Mouse (Mus musculus) gastrocnemius, postnatal 36 days (tissue): Measurements from ENCODE around the gene Cyp2d11. TPM values are rescaled to one million over a fixed set of nuclear protein-coding genes. Genes with fewer than 3 reads are reported as not detected.

Experiments
- DNase-seq, 2 experiments: peaks; one replicate each; pipeline ENCODE4 v3.0.0; 2022
- intact Hi-C: fragments of 180-260 bp; cut with DNase I; formaldehyde crosslinking; loops from one replicate; pipeline ENCODE4 v1.15.1; 2025
- total RNA-seq, 2 experiments: library from RNA; stranded (reverse); gene quantifications; 2 replicates each; pipeline ENCODE4 v1.2.3; 2021

The Cyp2d11 gene
- total RNA-seq, 2 experiments from 2014 or later = not detected

DNA sequence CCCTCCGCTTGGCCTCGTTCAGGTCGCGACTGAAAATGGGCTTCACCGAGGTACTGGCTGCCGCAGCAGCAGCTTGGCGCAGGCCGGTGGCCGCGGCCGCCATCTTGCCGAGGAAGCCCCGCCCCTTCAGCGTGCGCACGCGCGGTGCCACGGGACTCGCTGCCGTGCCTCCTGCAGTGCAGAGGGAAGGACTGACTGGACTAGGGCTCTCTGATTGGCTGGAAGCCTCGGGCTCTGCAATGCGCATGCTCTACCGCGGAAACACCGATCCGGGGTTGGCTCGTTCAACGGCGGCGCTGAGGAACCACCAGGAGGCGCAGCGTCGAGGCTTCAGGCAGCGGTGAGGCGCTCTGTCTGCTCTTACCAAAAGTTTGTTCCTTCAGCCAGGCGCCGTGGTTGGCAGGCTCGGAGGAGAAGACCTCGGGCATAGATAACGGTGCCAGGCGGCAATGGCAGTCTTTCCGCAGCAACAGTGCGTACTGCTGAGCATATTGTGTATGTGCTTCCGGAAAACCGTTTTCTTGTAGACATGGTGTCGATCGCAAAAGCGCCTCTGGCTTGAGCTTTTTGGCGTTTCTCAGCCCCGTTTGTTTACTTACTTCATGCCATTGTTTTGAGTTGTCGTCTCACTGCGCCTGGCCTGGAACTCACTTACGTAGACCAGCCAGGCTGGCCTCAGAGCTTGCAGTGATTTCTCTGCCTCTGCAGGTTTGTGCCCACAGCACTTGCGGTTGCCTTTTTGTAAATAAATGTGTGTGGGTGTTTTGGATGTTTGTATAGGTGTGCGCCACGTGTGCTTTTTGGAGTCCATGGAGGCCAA, 39.5 kb downstream of the Cyp2d11 start, which contains the start of gene Ndufa6:
Gene Ndufa6 (minus strand): TSS at position 197 of the 820 bp plus-strand sequence.
- peak; percentile 91 to 98 for DNase-seq
- intact Hi-C loops = loop anchor here (2.0 kb wide), 1 partner anchor 62 kb away; no protein-coding TSS in a partner anchor

DNA sequence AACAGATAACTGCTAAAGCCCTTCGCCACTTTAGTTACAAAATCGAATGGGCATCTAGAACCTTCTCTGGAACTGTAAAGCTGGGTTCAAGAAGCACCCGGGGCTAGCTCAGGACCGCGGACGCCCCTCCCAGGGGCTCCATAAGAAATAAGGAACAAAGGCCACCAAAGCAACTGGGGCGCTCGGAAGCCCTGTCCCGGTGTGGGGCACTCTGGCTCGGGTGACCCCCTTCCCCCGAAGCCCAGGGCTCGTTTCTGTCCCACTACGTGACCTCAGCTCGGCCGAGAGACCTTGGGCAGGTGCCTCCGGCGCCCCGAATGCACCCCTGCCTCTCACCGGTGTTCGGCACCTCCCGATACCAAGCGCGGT, 40.1 kb downstream of the Cyp2d11 start:
- intact Hi-C loops = loop anchor here (2.0 kb wide), 1 partner anchor 63 kb away; no protein-coding TSS in a partner anchor
- no peak for DNase-seq

DNA sequence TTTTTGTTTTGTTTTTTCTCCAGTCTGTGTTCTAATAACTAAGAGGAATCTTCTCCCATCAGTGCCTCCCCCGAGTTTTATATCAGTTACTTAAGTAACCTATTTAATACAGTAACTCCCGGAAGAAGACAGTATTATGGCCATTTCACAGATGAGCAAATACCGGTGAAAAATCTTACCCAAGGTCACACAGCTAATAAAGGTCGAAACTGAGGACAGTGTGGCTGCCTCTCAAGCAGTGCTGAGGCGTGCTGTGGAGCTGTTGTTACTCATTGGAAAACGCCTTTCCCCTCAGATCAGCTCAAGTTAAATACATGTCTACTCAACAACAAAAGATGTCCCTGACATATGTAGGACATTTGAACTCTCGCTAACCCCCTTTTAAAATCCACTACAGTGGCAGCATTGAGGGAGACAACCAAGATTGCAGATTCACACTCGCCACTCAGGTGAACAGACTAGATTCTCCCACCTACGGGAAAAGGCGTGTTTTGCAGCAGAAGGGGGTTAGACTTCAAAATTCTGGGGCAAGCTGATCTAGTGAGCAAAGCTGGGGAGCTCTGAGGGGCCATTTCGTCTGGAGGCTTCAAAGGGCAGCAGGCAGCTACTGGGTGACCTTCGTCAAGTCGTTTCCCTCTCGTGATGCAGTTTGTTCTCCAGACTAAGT, 40.6 kb downstream of the Cyp2d11 start:
- intact Hi-C loops = no loop called here
- no peak for DNase-seq

DNA sequence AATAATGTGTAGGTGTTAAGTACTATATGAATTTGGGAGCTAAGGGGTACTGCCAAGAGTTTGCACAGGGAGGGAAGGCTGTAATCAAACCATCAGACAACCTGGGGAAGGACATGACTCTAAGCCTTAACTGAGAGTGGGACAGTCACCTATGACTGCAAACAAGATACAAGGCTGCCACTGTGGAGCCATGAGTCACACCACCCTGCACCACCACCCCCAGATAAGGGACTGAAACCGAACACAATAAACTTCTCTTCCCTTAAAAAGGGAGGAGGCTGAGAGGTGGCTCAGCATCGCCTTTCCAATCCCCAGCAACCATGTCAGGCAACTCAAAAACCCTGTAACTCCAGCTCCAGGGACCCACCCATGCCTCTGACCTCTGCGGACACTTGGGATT, 42.3 kb downstream of the Cyp2d11 start:
- intact Hi-C loops = no loop called here
- DNase-seq = no peak

GRCm38 (mm10) chr15:82350349-82350748, 43.5 kb downstream of the Cyp2d11 start:
- intact Hi-C loops = no loop called here
- DNase-seq = no peak

DNA sequence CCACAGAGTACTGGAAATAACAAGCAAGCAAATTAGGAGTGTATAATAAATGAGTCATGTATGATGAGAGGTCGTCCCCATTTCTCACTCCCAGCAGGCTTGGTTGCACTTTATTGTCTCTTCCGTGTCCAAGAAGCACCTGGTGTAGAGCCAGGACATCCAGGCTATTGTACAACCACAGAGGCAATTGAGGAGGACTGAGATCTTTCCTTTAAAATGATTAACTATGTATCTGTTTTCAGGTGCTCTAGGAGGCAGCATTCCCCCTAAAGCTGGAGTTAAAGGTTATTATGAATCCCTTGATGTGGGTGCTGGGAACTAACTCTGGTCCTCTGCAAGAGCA, 44.9 kb downstream of the Cyp2d11 start:
- no peak for DNase-seq
- intact Hi-C loops = loop anchor here (10.0 kb wide), 1 partner anchor 184 kb away; no protein-coding TSS in a partner anchor

GRCm38 (mm10) chr15:82348258-82348998, 45.4 kb downstream of the Cyp2d11 start:
- intact Hi-C loops = loop anchor here (10.0 kb wide), 1 partner anchor 184 kb away; no protein-coding TSS in a partner anchor
- DNase-seq = no peak

- intact Hi-C loops = loop anchor here (10.0 kb wide), 1 partner anchor 183 kb away; no protein-coding TSS in a partner anchor
Measured at GRCm38 (mm10) chr15:82347852-82348251, 46.0 kb downstream of the Cyp2d11 start.

GRCm38 (mm10) chr15:82347303-82347676, 46.5 kb downstream of the Cyp2d11 start:
- no peak for DNase-seq
- intact Hi-C loops = loop anchor here (10.0 kb wide), 1 partner anchor 182 kb away; no protein-coding TSS in a partner anchor

More at GRCm38 (mm10) chr15:82347852-82348251, 46.0 kb downstream of the Cyp2d11 start:
- no peak for DNase-seq

- DNase-seq = no peak
- intact Hi-C loops = loop anchor here (10.0 kb wide), 1 partner anchor 182 kb away; no protein-coding TSS in a partner anchor
Measured at GRCm38 (mm10) chr15:82346580-82347302, 47.1 kb downstream of the Cyp2d11 start.

DNA sequence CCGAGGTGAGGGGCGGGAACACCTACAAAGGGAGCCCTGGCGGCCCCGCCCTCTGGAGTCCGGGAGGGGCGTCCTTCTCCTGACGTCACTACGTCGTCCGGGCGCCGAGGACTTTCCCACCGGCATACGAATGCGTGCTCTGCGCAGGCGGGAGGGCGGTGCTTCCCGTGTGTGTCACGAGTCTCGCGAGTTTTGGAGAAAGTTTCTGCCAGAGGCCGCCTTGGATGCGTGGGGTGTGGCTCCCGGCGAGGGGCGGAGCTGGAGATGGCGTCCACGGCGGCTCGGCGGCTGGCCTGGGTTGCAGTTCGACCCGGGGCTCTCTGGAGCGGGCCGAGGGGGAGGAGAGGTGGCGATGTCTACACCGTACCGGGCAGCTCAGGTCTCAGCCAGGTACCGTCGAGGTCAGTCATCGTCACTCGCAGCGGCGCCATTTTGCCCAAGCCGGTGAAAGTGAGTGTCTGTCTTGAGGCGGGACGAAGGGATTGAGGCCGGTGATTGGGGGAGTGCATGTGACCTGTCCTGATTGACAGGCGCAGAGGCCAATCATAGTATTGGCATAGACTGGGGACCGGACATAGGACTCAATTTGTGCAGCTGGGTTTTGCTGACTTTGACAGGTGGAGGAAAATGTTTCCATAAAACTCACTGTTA, 47.9 kb downstream of the Cyp2d11 start:
- intact Hi-C loops = loop anchor here (10.0 kb wide), 1 partner anchor 181 kb away; no protein-coding TSS in a partner anchor

GRCm38 (mm10) chr15:82344971-82345370, 48.9 kb downstream of the Cyp2d11 start:
- intact Hi-C loops = loop anchor here (10.0 kb wide), 1 partner anchor 180 kb away; no protein-coding TSS in a partner anchor

More for the DNA sequence above, 47.9 kb downstream of the Cyp2d11 start:
- peak; percentile 96 to 97 for DNase-seq

DNA sequence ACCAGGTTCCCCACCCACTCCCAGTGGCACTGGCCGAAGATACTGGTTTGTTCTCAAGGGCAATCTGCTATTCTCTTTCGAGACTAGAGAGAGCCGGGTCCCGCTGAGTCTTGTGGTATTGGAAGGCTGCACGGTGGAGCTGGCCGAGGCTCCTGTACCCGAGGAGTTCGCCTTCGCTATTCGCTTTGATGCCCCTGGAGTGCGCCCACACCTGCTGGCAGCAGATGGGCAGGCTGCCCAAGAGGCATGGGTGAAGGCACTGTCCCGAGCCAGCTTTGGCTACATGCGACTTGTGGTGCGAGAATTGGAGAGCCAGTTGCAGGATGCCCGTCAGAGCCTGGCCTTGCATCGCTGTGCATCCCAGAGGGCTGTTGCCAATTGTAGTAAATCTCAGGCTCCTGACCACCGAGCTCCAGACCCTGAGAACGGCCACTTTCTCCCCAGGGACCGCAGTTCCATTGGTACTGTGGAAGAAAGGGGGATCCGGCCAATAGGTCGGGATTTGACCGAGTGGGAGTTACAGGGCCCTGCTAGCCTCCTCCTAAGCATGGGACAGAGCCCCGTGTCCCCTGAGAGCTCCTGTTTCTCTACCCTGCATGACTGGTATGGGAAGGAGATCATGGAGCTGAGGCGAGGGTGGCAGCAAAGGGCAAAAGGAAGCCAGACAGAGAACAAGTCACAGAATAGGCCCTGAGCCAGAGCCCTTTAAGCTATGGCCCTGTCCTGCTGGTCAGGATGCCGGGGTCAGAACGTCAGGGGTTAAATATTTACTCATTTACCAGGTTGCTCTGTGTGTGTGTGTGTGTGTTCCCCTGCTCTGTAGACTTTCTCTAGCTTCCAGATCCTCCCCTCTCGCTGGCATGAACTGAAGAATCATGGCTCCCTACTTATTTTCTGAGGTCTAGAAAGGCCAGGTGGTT, 50.2 kb downstream of the Cyp2d11 start:
- intact Hi-C loops = loop anchor here (10.0 kb wide), 1 partner anchor 179 kb away; no protein-coding TSS in a partner anchor

More at GRCm38 (mm10) chr15:82344971-82345370, 48.9 kb downstream of the Cyp2d11 start:
- DNase-seq = no peak

GRCm38 (mm10) chr15:82342543-82342935, 51.3 kb downstream of the Cyp2d11 start:
- intact Hi-C loops = loop anchor here (10.0 kb wide), 1 partner anchor 178 kb away; no protein-coding TSS in a partner anchor
- no peak for DNase-seq

More for the DNA sequence above, 50.2 kb downstream of the Cyp2d11 start:
- DNase-seq = no peak

DNA sequence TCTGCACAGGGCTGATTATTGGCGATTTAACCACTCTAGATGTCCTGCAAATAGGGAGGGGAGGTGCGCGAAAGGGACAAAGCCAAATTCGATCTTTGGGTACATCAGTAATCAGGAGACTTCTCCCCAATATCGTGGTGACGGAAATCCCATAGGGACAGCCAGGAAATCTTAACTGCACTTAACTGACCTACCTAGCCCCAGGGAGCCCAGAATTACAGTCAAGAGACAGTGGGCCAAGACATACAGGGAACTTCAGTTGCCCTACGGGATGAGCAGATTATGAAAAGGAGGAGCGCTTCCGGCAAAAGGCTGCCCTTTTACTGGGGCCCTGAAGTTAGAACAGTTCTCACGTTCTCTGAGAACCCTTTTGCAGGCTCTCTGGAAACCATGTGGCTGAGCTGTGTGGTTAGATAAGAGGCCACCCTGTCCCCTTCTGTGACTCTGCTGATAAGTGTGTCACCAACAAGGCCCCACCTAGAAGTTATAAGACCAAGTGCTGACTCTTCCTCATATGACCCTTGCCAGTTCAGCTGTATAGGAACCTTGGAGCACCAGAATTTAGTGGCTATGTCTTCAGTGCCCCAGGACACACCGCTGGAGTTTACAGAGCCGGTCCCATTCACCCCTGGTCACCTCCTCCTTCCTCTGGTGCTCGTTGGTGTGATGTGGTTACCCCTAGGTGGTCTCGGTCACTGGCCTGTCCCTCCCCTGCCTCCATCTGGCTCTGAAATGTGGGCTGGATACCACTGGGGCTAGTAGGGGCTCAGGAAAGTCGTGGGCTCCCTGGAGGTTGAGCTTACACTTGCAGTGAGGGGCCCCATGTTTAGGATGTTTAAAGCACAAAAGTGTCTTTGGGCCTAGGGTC, 51.9 kb downstream of the Cyp2d11 start:
- intact Hi-C loops = loop anchor here (10.0 kb wide), 1 partner anchor 177 kb away; no protein-coding TSS in a partner anchor

GRCm38 (mm10) chr15:82341036-82341501, 52.8 kb downstream of the Cyp2d11 start:
- DNase-seq = peak; percentile 52 to 57
- intact Hi-C loops = loop anchor here (10.0 kb wide), 1 partner anchor 176 kb away; no protein-coding TSS in a partner anchor

More for the DNA sequence above, 51.9 kb downstream of the Cyp2d11 start:
- no peak for DNase-seq
